Mouse (Mus musculus) liver, embryonic 13.5 days (tissue): ENCODE measurements around the gene Gpr158. TPM values are rescaled to one million over a fixed set of nuclear protein-coding genes. Genes with fewer than 3 reads are reported as not detected.
"Not testable (repeated sequence)": the region's sequence is repeated elsewhere in the genome, so short reads cannot be mapped to it uniquely, and the experiment has no call there.

Experiments used
- ATAC-seq: fragments of 200-750 bp; cut with Nextera tagmentation; 2 replicates; pipeline ENCODE4 v1.8.0; 2017; ENCODE audit warnings: low read depth, mild to moderate bottlenecking, moderate number of reproducible peaks, moderate library complexity
- DNase-seq: peaks from one replicate; pipeline ENCODE4 v3.0.0; 2022
- H3K27ac ChIP-seq: fragments of 300-500 bp; sonication (generic); 2 replicates; pipeline ENCODE4 v1.5.1; 2015; ENCODE audit warnings: moderate library complexity, mild to moderate bottlenecking, inconsistent platforms
- H3K27me3 ChIP-seq: fragments of 300-500 bp; sonication (generic); 2 replicates; pipeline ENCODE4 v1.6.1; 2015; ENCODE audit warnings: mild to moderate bottlenecking, inconsistent platforms
- H3K36me3 ChIP-seq: fragments of 300-500 bp; sonication (generic); 2 replicates; pipeline ENCODE4 v1.6.1; 2015; ENCODE audit warnings: mild to moderate bottlenecking, inconsistent platforms
- H3K4me1 ChIP-seq: fragments of 300-500 bp; sonication (generic); replicated peaks from 2 replicates; pipeline ENCODE4 v1.6.1; 2015; ENCODE audit warnings: inconsistent platforms
- H3K4me2 ChIP-seq: fragments of 300-500 bp; sonication (generic); 2 replicates; pipeline ENCODE4 v1.6.1; 2015; ENCODE audit warnings: inconsistent platforms, mild to moderate bottlenecking, moderate library complexity
- H3K4me3 ChIP-seq: fragments of 300-500 bp; sonication (generic); replicated peaks from 2 replicates; pipeline ENCODE4 v1.5.1; 2015; ENCODE audit warnings: mild to moderate bottlenecking, inconsistent platforms
- H3K9ac ChIP-seq: fragments of 300-500 bp; sonication (generic); 2 replicates; pipeline ENCODE4 v1.6.1; 2015; ENCODE audit warnings: mild to moderate bottlenecking, inconsistent platforms
- H3K9me3 ChIP-seq: fragments of 300-500 bp; sonication (generic); replicated peaks from 2 replicates; pipeline ENCODE4 v1.6.1; 2016; ENCODE audit warnings: inconsistent platforms
- WGBS: fragments of 180-500 bp; shearing (Covaris S2); methylation state at CpG from one replicate; pipeline ENCODE4 v1.1.7; 2015; ENCODE audit not compliant: insufficient replicate concordance; 5-methylcytosine and 5-hydroxymethylcytosine counted together
- polyA plus RNA-seq: library from polyadenylated mRNA; unstranded; fragments of >200 nt; fragmentation: Nextera tagmentation; extraction: Ambion mirVana; gene quantifications from 2 replicates; pipeline ENCODE4 v1.2.1, GENCODE M21; 2015

Gene Gpr158
- polyA plus RNA-seq, 1 experiment from 2014 or later = not detected

DNA sequence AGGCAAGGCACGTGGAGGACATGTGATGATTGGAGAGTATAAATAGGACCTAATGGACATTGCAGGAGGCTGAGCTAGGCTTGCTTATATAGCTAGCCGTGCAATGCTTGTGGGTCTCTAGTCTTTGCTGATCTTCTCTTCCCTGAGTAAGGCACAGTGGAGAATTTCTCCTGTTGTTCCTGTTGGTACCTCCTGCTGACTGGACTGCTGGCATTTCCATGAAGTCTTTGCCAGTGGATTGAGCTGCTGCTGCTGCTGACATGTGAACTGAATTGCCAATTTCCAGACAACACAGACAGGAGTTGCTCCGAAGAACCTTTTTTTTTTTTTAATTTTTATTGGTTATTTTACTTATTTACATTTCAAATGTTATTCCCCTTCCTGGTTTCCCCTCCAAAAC, 41.5 kb downstream of the Gpr158 start:
- no peak overlapping the region for H3K27ac ChIP-seq
- H3K4me1 ChIP-seq = no peaks in the 10 kb centered on the region
- no peak overlapping the region for H3K9ac ChIP-seq
- H3K9me3 ChIP-seq = no peaks in the 10 kb centered on the region; the same call in 1 of the 2 replicates
- H3K36me3 ChIP-seq = no peaks in the 10 kb centered on the region
- WGBS = 58% methylated on average over 3 of the region's 3 CpGs
- no peaks in the 10 kb centered on the region for H3K27me3 ChIP-seq
- ATAC-seq = no peak
- no peak overlapping the region for H3K4me3 ChIP-seq
- no peak overlapping the region for H3K4me2 ChIP-seq
- DNase-seq = no peak

DNA sequence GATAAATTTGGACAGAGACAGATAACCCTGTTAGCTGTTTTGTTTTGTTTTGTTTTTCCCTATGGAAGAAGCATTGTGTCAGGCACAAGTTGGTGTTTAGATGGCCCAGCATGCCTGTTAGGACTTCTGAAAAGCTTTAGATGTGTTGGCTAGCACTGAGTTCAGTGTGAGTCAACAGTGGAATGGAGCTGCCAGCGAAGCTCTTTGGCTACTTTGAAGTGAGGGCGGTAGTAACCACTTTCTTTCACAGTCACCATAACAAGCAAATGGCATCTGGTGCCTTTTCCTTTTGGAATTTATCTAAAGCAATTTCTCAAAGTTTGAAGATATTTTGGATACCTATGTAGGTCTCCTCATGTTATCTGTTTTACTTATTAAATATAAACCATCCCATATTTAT, 62.9 kb downstream of the Gpr158 start:
- Histone ChIP-seq H3K27ac (no peak overlapping the region), H3K9ac (no peak overlapping the region), H3K9me3 (no peaks in the 10 kb centered on the region), H3K4me1 (no peaks in the 10 kb centered on the region), H3K36me3 (no peaks in the 10 kb centered on the region), H3K27me3 (no peaks in the 10 kb centered on the region), H3K4me3 (no peak overlapping the region), H3K4me2 (no peak overlapping the region)
- ATAC-seq (no peak), DNase-seq (no peak)
- 59% methylated on average over 2 of the region's 2 CpGs for WGBS

DNA sequence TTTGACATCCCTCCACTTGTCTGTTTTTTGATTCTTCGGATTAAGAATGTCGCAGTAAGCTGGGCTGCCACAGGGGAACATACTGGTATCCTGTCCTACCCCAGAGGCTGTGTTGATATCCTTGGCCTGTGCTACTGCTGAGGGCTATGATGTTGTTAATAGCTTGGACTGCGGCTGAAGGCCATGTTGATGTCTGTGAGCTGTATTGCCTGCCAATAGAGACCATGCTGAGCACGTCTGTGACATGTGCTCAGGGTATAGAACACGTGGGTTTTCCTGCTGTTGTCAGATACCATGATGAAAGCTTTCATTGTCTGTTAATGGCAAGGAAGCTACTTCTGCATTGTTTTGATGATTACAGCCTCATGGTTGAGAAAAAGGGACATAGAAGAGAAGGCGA, 63.8 kb downstream of the Gpr158 start:
- H3K9ac ChIP-seq = no peak overlapping the region
- ATAC-seq (no peak), DNase-seq (no peak)
- no peak overlapping the region for H3K4me3 ChIP-seq
- H3K36me3 ChIP-seq = no peaks in the 10 kb centered on the region
- 61% methylated on average over 6 of the region's 6 CpGs for WGBS
- H3K4me2 ChIP-seq = no peak overlapping the region
- no peaks in the 10 kb centered on the region for H3K4me1 ChIP-seq
- H3K9me3 ChIP-seq = no peaks in the 10 kb centered on the region
- no peak overlapping the region for H3K27ac ChIP-seq
- no peaks in the 10 kb centered on the region for H3K27me3 ChIP-seq

DNA sequence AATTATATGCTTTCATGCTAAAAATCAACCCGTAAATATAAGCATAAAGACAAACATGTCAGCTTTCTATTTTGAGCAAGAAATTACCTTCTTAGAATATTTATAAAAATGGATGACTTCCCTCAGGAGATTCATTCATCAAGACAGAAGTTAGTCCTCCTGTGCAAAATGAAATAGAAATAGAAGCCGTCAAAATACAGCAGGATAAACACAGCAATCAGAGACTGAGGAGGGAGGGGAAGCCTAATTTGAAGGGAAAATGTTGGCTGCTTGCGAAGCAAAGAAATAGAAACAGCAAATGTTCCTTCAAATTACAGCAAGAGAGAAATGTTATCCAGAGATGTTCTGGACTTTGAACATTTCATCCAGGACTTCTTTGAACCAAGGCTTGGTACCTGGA, 72.3 kb downstream of the Gpr158 start:
- no peaks in the 10 kb centered on the region for H3K4me1 ChIP-seq
- no peaks in the 10 kb centered on the region for H3K27me3 ChIP-seq
- no peaks in the 10 kb centered on the region for H3K36me3 ChIP-seq
- 57% methylated on average over 3 of the region's 3 CpGs for WGBS
- ATAC-seq = no peak
- no peak for DNase-seq
- no peaks in the 10 kb centered on the region for H3K9me3 ChIP-seq
- no peak overlapping the region for H3K27ac ChIP-seq
- no peak overlapping the region for H3K4me3 ChIP-seq
- H3K4me2 ChIP-seq = no peak overlapping the region
- no peak overlapping the region for H3K9ac ChIP-seq

DNA sequence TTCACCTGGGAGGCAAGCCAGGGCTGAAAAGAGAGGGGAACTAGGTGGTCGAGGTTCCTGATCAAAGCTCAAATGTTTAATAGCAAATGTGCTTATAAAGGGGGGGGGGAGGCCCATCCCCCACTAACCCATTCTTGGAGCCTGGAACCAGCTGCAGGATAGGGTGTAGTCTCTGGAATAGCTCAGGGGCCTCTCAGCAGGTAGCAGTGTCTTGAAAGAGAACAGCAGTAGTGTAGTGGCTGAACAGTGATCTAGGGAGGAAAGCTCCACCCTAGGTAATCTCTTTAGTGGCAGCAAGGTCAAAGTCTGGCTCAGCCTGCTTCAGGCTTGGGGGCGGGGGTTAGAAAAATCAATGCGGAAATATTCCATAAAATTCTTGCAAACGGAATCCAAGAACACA, 93.3 kb downstream of the Gpr158 start:
- not testable (repeated sequence) for DNase-seq, H3K9me3 ChIP-seq, H3K9ac ChIP-seq, H3K4me3 ChIP-seq, H3K4me1 ChIP-seq, H3K27me3 ChIP-seq, H3K27ac ChIP-seq, ATAC-seq, H3K4me2 ChIP-seq, H3K36me3 ChIP-seq
- 63% methylated on average over 4 of the region's 4 CpGs for WGBS

DNA sequence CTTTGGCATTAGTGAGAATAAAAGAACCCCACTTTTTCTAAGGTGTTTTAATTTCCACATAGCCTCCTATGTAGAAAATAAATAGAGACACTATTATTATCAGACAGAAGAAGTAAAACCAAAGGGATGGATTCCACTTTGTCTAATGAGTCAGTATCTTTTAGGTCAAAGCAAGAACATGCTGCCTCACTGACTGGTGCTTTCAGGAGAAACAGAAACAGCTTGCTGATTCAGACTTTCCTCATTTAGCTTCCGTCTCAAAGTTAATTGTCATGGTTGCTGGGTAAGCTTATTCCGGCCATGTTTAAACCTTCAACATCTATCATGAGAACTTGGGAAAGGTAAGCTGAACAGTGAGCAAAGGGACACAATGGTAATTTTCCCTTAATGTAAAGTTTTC, 107.6 kb downstream of the Gpr158 start:
- ATAC-seq = no peak
- Histone ChIP-seq H3K4me3 (no peak overlapping the region), H3K9me3 (no peaks in the 10 kb centered on the region), H3K36me3 (no peaks in the 10 kb centered on the region), H3K4me1 (no peaks in the 10 kb centered on the region), H3K9ac (no peak overlapping the region), H3K27me3 (no peaks in the 10 kb centered on the region), H3K4me2 (no peak overlapping the region), H3K27ac (no peak overlapping the region)
- WGBS = 67% methylated on average over 2 of the region's 2 CpGs
- no peak for DNase-seq

DNA sequence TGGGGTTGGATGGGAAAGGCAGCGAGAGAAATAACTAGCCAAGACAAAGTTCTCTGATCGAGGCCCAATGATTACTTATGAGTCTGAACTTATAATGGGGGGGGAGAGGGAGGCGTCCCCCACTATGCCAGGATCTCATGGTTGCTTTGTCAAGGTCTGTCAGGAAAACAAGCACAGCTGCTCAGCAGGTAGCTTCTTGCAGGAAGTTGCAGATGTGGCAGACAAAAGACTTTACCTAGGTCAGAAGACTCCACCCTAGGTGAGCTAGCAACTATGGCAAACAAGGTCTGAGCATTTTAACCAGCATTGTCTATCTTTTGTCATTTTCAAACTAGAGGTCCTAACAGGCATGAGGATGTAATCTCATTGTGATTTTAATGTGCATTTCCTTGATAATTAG, 129.5 kb downstream of the Gpr158 start:
- H3K9ac ChIP-seq = no peak overlapping the region
- H3K4me1 ChIP-seq = no peaks in the 10 kb centered on the region
- WGBS = 41% methylated on average over 3 of the region's 3 CpGs
- ATAC-seq (no peak), DNase-seq (no peak)
- H3K27ac ChIP-seq = no peak overlapping the region
- no peak overlapping the region for H3K4me3 ChIP-seq
- H3K36me3 ChIP-seq = no peaks in the 10 kb centered on the region
- H3K4me2 ChIP-seq = no peak overlapping the region
- H3K9me3 ChIP-seq = no peaks in the 10 kb centered on the region
- H3K27me3 ChIP-seq = no peaks in the 10 kb centered on the region

DNA sequence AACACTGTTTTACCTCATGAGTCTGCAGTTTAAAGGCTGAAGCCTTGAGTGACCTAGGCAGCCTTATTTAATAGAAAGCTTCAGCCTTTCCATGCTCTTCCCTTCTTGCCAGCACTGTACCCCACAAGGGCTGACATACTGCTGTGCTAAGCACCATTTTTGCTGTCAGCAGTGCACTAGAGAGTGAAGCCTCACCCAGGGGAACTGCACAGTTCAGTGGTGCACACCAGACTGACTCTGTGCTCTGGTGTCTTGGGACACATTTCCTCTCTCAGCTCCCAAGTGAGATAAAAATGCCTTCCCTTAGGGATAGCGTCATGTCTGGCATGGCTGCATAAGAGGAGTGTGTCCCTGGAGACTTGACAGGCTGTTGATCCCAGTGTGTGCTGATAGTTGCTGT, 130.6 kb downstream of the Gpr158 start:
- no peaks in the 10 kb centered on the region for H3K36me3 ChIP-seq
- WGBS = 63% methylated on average over 1 of the region's 1 CpGs
- ATAC-seq (no peak), DNase-seq (no peak)
- no peaks in the 10 kb centered on the region for H3K4me1 ChIP-seq
- H3K4me2 ChIP-seq = no peak overlapping the region
- no peaks in the 10 kb centered on the region for H3K27me3 ChIP-seq
- H3K27ac ChIP-seq = no peak overlapping the region
- H3K4me3 ChIP-seq = no peak overlapping the region
- H3K9ac ChIP-seq = no peak overlapping the region
- no peaks in the 10 kb centered on the region for H3K9me3 ChIP-seq

DNA sequence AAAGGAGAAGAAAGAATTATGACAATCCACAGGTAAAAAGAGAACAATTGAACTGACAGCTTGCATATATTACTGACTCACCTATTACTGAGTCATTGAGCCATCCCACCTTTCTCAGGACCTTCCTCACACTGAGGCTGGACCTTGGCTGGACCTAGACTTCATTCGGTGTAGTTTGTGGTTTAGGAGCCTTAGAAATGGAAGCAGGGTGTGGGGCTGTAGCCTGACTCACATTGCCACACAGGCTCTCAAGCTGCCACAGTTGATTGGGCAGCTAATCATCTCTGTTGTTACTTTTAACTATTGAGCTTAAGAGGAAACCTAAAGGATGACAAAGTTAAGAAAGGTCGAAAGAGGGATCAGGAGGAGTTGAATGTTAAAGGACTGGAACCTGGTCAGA, 132.1 kb downstream of the Gpr158 start:
- Histone ChIP-seq H3K4me3 (no peak overlapping the region), H3K4me1 (no peaks in the 10 kb centered on the region), H3K9ac (no peak overlapping the region), H3K4me2 (no peak overlapping the region), H3K27me3 (no peaks in the 10 kb centered on the region), H3K27ac (no peak overlapping the region), H3K9me3 (no peaks in the 10 kb centered on the region), H3K36me3 (no peaks in the 10 kb centered on the region)
- DNase-seq = no peak
- WGBS = 57% methylated on average over 2 of the region's 2 CpGs
- no peak for ATAC-seq

DNA sequence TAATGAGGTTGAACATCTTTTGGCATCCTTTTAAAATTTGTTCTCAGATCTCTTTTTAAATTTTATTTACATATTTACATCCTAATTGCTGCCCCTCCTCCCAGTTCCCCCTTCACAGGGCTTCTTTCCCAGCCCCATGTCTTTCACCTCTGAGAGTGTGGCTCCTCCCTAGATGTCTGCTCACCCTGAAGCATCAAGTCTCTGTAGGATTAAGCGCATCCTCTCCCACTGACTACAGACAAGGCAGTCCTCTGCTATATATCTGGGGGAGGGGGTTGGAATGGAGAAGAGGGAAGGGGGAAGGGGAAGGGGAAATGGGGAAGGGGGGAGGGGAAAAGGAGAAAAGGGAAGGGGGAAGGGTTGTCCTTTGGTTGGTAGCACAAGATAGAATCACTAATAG, 140.1 kb downstream of the Gpr158 start:
- ATAC-seq (no peak), DNase-seq (no peak)
- H3K36me3 ChIP-seq = no peaks in the 10 kb centered on the region
- H3K4me1 ChIP-seq = no peaks in the 10 kb centered on the region
- H3K27ac ChIP-seq = no peak overlapping the region
- WGBS = 62% methylated on average over 1 of the region's 1 CpGs
- no peaks in the 10 kb centered on the region for H3K27me3 ChIP-seq
- no peaks in the 10 kb centered on the region for H3K9me3 ChIP-seq
- H3K9ac ChIP-seq = no peak overlapping the region
- H3K4me3 ChIP-seq = no peak overlapping the region
- no peak overlapping the region for H3K4me2 ChIP-seq

DNA sequence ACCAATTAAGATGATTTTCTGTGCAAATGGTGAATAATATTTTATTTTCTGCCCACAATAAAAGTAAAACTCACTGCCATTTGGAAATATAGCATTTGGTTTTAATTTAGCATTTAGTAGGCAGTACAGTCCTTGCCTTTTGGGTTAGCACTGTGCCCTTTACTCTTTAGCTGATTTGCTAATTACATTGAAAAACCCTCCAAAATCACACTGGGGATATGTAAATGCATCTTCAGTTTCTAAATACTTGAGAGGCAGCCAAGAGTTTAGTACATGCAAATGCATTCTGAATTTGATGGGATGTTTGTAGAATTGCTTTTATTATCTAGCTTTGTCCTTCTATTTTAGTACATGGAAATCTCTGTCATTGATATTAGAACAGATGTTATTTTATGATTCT, 163.4 kb downstream of the Gpr158 start:
- no peaks in the 10 kb centered on the region for H3K27me3 ChIP-seq
- DNase-seq = no peak
- H3K4me1 ChIP-seq = no peaks in the 10 kb centered on the region
- H3K4me2 ChIP-seq = no peak overlapping the region
- no peak overlapping the region for H3K27ac ChIP-seq
- H3K9ac ChIP-seq = no peak overlapping the region
- no peak for ATAC-seq
- no peaks in the 10 kb centered on the region for H3K9me3 ChIP-seq
- H3K4me3 ChIP-seq = no peak overlapping the region
- no peaks in the 10 kb centered on the region for H3K36me3 ChIP-seq

DNA sequence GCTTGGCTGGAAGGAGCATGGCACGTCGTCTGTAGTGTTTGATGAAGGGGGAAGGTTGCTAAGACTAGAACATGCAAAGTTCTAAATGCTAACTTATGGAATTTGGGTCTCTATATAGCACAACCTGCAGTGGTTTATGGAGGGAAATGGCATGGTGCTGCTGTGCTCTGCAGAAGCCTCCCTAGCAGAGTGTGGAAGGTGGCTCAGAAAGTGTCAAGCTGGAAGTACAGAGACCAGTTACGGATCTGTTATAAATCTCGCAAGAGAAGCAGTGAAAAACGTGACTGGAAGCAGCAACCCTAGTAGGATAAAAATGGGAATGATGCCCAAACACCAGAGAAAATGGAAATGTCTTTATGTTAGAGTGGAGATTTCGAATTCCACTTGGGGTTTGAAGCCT, 251.8 kb downstream of the Gpr158 start:
- DNase-seq (no peak), ATAC-seq (no peak)
- H3K4me3 ChIP-seq = no peak overlapping the region
- WGBS = 47% methylated on average over 6 of the region's 6 CpGs
- no peak overlapping the region for H3K4me2 ChIP-seq
- H3K27ac ChIP-seq = no peak overlapping the region
- H3K4me1 ChIP-seq = no peaks in the 10 kb centered on the region
- H3K27me3 ChIP-seq = no peaks in the 10 kb centered on the region
- H3K9me3 ChIP-seq = no peaks in the 10 kb centered on the region
- H3K36me3 ChIP-seq = no peaks in the 10 kb centered on the region
- H3K9ac ChIP-seq = no peak overlapping the region

DNA sequence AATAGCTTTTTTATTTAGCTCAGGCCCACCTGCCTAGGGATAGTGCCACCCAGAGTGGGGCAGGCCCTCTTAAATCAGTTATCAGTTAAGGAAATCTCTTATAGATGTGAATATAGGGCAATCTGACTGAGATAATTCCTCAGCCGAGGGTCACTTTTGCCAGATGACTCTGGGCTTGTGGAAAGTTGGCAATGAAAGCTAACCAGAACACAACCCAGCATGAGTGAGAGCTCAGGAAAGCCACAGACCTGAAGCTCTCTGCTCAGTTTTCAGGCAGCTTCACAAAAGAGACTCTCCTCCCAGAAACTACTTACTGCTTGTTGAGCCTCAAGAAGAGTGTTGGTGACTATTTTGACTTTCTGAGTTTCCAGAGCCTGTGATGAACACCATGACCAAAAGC, 264.8 kb downstream of the Gpr158 start:
- Histone ChIP-seq H3K4me2 (no peak overlapping the region), H3K9me3 (no peaks in the 10 kb centered on the region), H3K27ac (no peak overlapping the region), H3K4me1 (no peaks in the 10 kb centered on the region), H3K27me3 (no peaks in the 10 kb centered on the region), H3K4me3 (no peak overlapping the region), H3K9ac (no peak overlapping the region), H3K36me3 (no peaks in the 10 kb centered on the region)
- no peak for DNase-seq
- 41% methylated on average over 1 of the region's 1 CpGs for WGBS
- ATAC-seq = no peak
